Mouse (Mus musculus): Measurements from ENCODE around the gene Zfp995. TPM values are rescaled to one million over a fixed set of nuclear protein-coding genes. Genes with fewer than 3 reads are reported as not detected.
"Not testable (repeated sequence)": the region's sequence is repeated elsewhere in the genome, so short reads cannot be mapped to it uniquely, and the experiment has no call there.

The Zfp995 gene
- 4.0 and 5.6 TPM in 2 replicates for polyA plus RNA-seq (2012; rRNA removed)

DNA sequence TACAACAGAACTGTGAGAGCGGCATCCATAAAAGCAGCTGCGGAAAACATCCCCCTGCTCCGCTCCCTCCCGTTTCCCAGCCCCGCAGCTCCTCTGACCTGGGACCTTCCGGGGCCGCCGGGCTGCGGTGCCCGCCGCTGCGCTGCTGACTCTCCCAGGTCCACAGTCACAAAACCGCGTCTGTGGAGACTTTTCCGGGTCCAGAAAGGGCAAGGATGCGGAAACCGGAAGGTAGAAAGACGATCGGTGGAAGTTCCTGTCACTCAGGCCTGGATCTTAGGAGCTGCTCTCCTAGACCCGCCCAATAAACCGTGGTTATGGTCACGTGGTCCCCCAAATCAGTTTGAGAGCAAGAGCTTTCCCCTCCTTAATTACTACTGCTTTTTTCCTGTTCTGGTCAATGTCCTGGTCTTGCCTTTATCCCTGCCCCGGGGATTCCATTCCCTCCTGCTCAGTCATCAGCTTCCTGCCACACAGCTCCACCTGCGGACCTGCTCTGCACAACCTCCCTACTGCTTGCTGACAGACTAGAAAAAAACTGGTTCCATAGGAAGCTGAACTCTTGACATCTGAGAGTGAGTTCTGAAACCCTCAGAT lies at the start of gene Zfp995:
Zfp995 (minus strand) TSS at position 471 of the 597 bp plus-strand sequence.
- peak; percentile 44 to 78 for DNase-seq (ENCODE audit: extremely low spot score in 1 of 2, low spot score in 1 of 2)

DNA sequence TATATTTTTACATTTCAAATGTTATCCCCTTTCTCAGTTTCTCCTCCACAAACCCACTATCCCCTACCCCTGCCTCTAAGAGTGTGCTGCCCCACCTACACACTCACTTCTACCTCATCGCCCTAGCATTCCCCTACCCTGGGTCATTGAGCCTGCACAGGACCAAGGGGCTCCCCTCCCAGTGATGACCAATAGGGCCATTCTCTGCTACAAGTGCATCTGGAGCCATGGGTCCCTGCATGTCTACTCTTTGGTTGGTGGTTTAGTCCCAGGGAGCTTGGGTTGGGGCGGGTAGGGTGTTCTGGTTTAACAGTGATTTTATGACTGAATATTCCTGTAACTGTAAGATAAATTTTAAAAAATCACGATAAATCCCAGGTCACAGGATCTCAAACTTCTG lies 687 bp downstream of the Zfp995 start:
- peak in 1 of 2 experiments; percentile 2 for DNase-seq (ENCODE audit: extremely low spot score in 1 of 2, low spot score in 1 of 2)

DNA sequence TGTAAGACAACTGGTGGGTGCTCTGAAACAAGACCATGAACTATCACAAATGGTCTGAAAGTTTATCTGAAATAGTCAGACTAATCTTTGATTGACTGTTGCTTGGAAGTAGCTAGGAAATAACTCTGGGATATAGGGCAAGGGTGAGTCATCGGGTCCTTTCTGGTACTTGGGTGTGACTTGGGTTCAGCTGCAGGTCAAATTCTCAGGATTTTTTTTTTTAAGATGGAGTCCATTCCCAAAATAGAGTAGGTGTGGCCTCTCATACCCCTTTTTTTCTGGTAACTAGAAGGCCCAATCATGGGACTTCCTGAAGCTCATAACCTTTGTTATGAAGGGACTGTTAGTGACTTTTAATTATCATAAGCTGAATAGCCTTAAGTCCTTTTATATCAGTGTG lies 38.5 kb downstream of the Zfp995 start:
- DNase-seq (ENCODE audit: extremely low spot score in 1 of 2, low spot score in 1 of 2) = no peak

GRCm38 (mm10) chr17:21846322-21846582 lies 63.5 kb downstream of the Zfp995 start:
- not testable (repeated sequence) for DNase-seq (ENCODE audit: extremely low spot score in 1 of 2, low spot score in 1 of 2)

- DNase-seq (ENCODE audit: extremely low spot score in 1 of 2, low spot score in 1 of 2) = peak; percentile 1 to 53
Observed at GRCm38 (mm10) chr17:21845545-21846321, 64.0 kb downstream of the Zfp995 start, which contains the start of gene Zfp820. Gene Zfp820 (minus strand): TSS chr17:21845772.

DNA sequence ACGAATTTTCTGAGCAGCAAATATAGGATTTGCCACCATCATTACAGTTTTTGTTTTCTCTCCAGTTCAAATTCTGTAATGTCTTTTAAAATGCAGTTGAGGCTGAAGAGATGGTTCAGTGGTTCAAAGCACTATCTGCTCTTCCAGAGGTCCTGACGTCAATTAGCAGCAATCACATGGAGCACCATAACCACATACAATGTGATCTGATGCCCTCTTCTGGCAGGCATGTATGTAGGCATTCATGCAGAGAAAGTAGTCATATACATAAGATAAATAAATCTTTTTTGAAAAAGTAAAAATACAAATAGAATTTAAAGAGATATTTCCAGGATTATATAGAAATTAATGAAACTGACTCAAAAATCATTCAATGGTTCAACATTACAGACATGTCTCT lies 71.2 kb downstream of the Zfp995 start:
- no peak for DNase-seq (ENCODE audit: extremely low spot score in 1 of 2, low spot score in 1 of 2)

Other genes with a start within 250 kb of the Zfp995 start
- gene Gm10226, start 218.1 kb downstream of the Zfp995 start, polyA plus RNA-seq (2012; rRNA removed) = 6.7 and 9.1 TPM in 2 replicates
- 6.5 and 7.2 TPM in 2 replicates for gene Zfp760, start 202.2 kb downstream of the Zfp995 start, polyA plus RNA-seq (2012; rRNA removed)
- gene Zfp229, start 179.1 kb downstream of the Zfp995 start, polyA plus RNA-seq (2012; rRNA removed) = 3.4 and 4.1 TPM in 2 replicates
- 0.78 and 0.88 TPM in 2 replicates for gene Zfp820, start 64.2 kb downstream of the Zfp995 start, polyA plus RNA-seq (2012; rRNA removed)
- 10.5 and 11.7 TPM in 2 replicates for gene Zfp942, start 52.5 kb upstream of the Zfp995 start, polyA plus RNA-seq (2012; rRNA removed)
- 15.8 and 17.1 TPM in 2 replicates for gene Zfp943, start 52.6 kb upstream of the Zfp995 start, polyA plus RNA-seq (2012; rRNA removed)